Mouse (Mus musculus): ENCODE results near the gene D930007J09Rik. TPM values are rescaled to one million over a fixed set of nuclear protein-coding genes. Genes with fewer than 3 reads are reported as not detected.

D930007J09Rik gene
- total and polyA plus RNA-seq, 3 experiments, result 14.6 TPM; not detected in 2

DNA sequence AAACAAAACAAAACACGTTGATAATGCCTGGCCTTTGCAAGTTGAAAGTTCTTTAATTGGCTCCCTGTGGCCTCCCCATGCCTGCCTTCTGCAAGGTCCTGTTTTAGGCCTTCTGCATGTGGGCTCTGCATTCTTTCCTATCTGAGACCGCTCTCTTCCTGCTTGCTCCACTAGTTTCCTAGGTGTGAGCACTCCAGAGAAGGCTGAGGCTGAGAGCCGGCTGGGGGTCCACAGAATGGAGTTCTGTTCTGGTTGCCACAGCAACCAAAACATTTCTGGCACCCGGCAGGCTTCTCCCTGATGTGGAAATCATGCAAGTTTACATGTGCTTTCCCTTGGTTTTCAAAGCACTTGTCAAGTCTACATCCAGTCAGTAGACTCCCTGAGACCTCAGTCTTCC, 43.6 kb downstream of the D930007J09Rik start:
- TF ChIP-seq IRF4 (IDR thresholded peaks at IDR 0.05; ENCODE audit: low read depth, low read length) (no peak), MEF2A (IDR thresholded peaks at IDR 0.05; ENCODE audit: borderline replicate concordance, low read depth, low read length) (no peak), RAD21 (IDR thresholded peaks at IDR 0.05; ENCODE audit: low read depth, low read length) (no peak), MAFK (IDR thresholded peaks at IDR 0.05; ENCODE audit: insufficient replicate concordance, low read length) (no peak), MAZ (IDR thresholded peaks at IDR 0.05; ENCODE audit: low read depth, low read length) (no peak), NRF1 (IDR thresholded peaks at IDR 0.05; ENCODE audit: low read depth, low read length) (no peak)
- Histone ChIP-seq H3K9ac (ENCODE audit: insufficient read depth, low read depth) (no peak overlapping the region), H3K36me3 (replicated peaks in 1 of 2; ENCODE audit: control insufficient read depth in 1 of 2, insufficient read depth in 1 of 2, low read length in 1 of 2) (no peaks in the 10 kb centered on the region), H3K9me3 (replicated peaks; ENCODE audit: low read length) (no peaks in the 10 kb centered on the region), H3K4me1 (ENCODE audit: control insufficient read depth in 1 of 2, insufficient read depth in 2 of 2) (no peaks in the 10 kb centered on the region), H3K27me3 (replicated peaks) (no peaks in the 10 kb centered on the region), H3K4me2 (ENCODE audit: insufficient read depth, low read depth, poor library complexity, severe bottlenecking) (no peak overlapping the region), H3K4me3 (replicated peaks in 1 of 3; ENCODE audit: low read depth in 2 of 3, low read length in 2 of 3, poor library complexity in 1 of 3) (no peak overlapping the region), H3K27ac (ENCODE audit: insufficient read depth, low read depth) (no peak overlapping the region), H3K79me2 (replicated peaks; ENCODE audit: control insufficient read depth, extremely low read depth, insufficient read depth, poor library complexity, severe bottlenecking) (no peaks in the 10 kb centered on the region)
- dilution Hi-C loops (cut with MboI; ENCODE audit: extremely low pct_ligation_motif_present, extremely low pct_unique_long_range_greater_than_20kb, low sequenced_read_pairs), result no loop called here
- in situ Hi-C loops (cut with MboI; ENCODE audit: low pct_ligation_motif_present, low pct_unique_long_range_greater_than_20kb, low sequenced_read_pairs), result no loop called here
- DNase-seq (ENCODE audit: extremely low read depth), result no peak

Other genes starting within 250 kb of the D930007J09Rik start
- gene Mylk4, start 18.9 kb downstream of the D930007J09Rik start, total RNA-seq (2012; rRNA removed), result not detected in 2 replicates
- gene Mylk4, start 18.9 kb downstream of the D930007J09Rik start, total RNA-seq (2014; rRNA removed), result not detected in 2 replicates
- 0.04 and 0.11 TPM in 2 replicates for gene Mylk4, start 18.9 kb downstream of the D930007J09Rik start, polyA plus RNA-seq (2012; ENCODE audit: insufficient read length, low read depth)
- gene Wrnip1, start 811 bp downstream of the D930007J09Rik start, total RNA-seq (2012; rRNA removed), result 61.4 and 61.7 TPM in 2 replicates
- gene Wrnip1, start 811 bp downstream of the D930007J09Rik start, total RNA-seq (2014; rRNA removed), result 60.5 and 66.4 TPM in 2 replicates
- gene Wrnip1, start 811 bp downstream of the D930007J09Rik start, polyA plus RNA-seq (2012; ENCODE audit: insufficient read length, low read depth), result 47.4 and 50.5 TPM in 2 replicates
- gene Serpinb1a, start 48.3 kb upstream of the D930007J09Rik start, total RNA-seq (2012; rRNA removed), result 1.7 and 2.5 TPM in 2 replicates
- 9.3 and 11.5 TPM in 2 replicates for gene Serpinb1a, start 48.3 kb upstream of the D930007J09Rik start, total RNA-seq (2014; rRNA removed)
- gene Serpinb1a, start 48.3 kb upstream of the D930007J09Rik start, polyA plus RNA-seq (2012; ENCODE audit: insufficient read length, low read depth), result 23.0 and 24.9 TPM in 2 replicates
- not detected in 2 replicates for gene Serpinb1c, start 95.4 kb upstream of the D930007J09Rik start, total RNA-seq (2012; rRNA removed)
- gene Serpinb1c, start 95.4 kb upstream of the D930007J09Rik start, total RNA-seq (2014; rRNA removed), result not detected in 2 replicates
- gene Serpinb1c, start 95.4 kb upstream of the D930007J09Rik start, polyA plus RNA-seq (2012; ENCODE audit: insufficient read length, low read depth), result 0.27 TPM in 1 of 2 replicates, not detected in the other
- gene Serpinb6b, start 162.4 kb upstream of the D930007J09Rik start, total RNA-seq (2012; rRNA removed), result 9.8 and 11.9 TPM in 2 replicates
- 38.9 and 44.1 TPM in 2 replicates for gene Serpinb6b, start 162.4 kb upstream of the D930007J09Rik start, total RNA-seq (2014; rRNA removed)
- 41.2 and 43.1 TPM in 2 replicates for gene Serpinb6b, start 162.4 kb upstream of the D930007J09Rik start, polyA plus RNA-seq (2012; ENCODE audit: insufficient read length, low read depth)
- 3.3 and 3.5 TPM in 2 replicates for gene Serpinb9, start 200.4 kb upstream of the D930007J09Rik start, total RNA-seq (2012; rRNA removed)
- gene Serpinb9, start 200.4 kb upstream of the D930007J09Rik start, total RNA-seq (2014; rRNA removed), result 14.6 and 15.6 TPM in 2 replicates
- gene Serpinb9, start 200.4 kb upstream of the D930007J09Rik start, polyA plus RNA-seq (2012; ENCODE audit: insufficient read length, low read depth), result 11.8 and 12.1 TPM in 2 replicates
- gene Serpinb9b, start 224.6 kb upstream of the D930007J09Rik start, total RNA-seq (2012; rRNA removed), result not detected in 2 replicates
- 0.24 TPM in 1 of 2 replicates, not detected in the other for gene Serpinb9b, start 224.6 kb upstream of the D930007J09Rik start, total RNA-seq (2014; rRNA removed)
- gene Serpinb9b, start 224.6 kb upstream of the D930007J09Rik start, polyA plus RNA-seq (2012; ENCODE audit: insufficient read length, low read depth), result not detected in 2 replicates

All from CH12.LX (cell line).